Mouse (Mus musculus): Measurements from ENCODE around the gene Nvl. TPM values are rescaled to one million over a fixed set of nuclear protein-coding genes. Genes with fewer than 3 reads are reported as not detected.
A peak's percentile ranks its signal among the peaks of the same experiment; 100 is the strongest.

Gene Nvl
- 2.5 and 4.2 TPM in 2 replicates for polyA plus RNA-seq (2012; ENCODE audit: insufficient read depth, low replicate concordance)

GRCm38 (mm10) chr1:181143950-181144836 is at the start of gene Nvl, which contains the start of gene Cnih4:
Gene Nvl (minus strand): TSS chr1:181144204.
Gene Cnih4 (plus strand): TSS chr1:181144693.
- H3K4me1 ChIP-seq, result peaks cover 37% of the 10 kb centered on the region
- TF ChIP-seq GATA1 (IDR thresholded peaks at IDR 0.05; ENCODE audit: borderline replicate concordance, low read length) (no peak), FLI1 (IDR thresholded peaks at IDR 0.05; ENCODE audit: low read length) (peak; percentile 98)

GRCm38 (mm10) chr1:181188925-181189324 is 44.9 kb upstream of the Nvl start:
- Histone ChIP-seq H3K4me1 (peaks cover 30% of the 10 kb centered on the region), H3K27me3 (replicated peaks) (no peaks in the 10 kb centered on the region), H3K4me3 (replicated peaks) (peak overlapping the region; percentile 42), H3K36me3 (replicated peaks; ENCODE audit: low read length) (peaks cover 96% of the 10 kb centered on the region), H3K9me3 (no peaks in the 10 kb centered on the region)
- TF ChIP-seq FLI1 (IDR thresholded peaks at IDR 0.05; ENCODE audit: low read length), result no peak
- TF ChIP-seq GATA1 (IDR thresholded peaks at IDR 0.05; ENCODE audit: borderline replicate concordance, low read length), result no peak

More at GRCm38 (mm10) chr1:181143950-181144836, at the start of gene Nvl, which contains the start of gene Cnih4:
- H3K27me3 ChIP-seq (replicated peaks), result no peaks in the 10 kb centered on the region
- peak within 1 kb of the TSS; percentile 96 for H3K4me3 ChIP-seq (replicated peaks)
- H3K9me3 ChIP-seq, result no peaks in the 10 kb centered on the region
- H3K36me3 ChIP-seq (replicated peaks; ENCODE audit: low read length), result peaks cover 32% of the 10 kb centered on the region

DNA sequence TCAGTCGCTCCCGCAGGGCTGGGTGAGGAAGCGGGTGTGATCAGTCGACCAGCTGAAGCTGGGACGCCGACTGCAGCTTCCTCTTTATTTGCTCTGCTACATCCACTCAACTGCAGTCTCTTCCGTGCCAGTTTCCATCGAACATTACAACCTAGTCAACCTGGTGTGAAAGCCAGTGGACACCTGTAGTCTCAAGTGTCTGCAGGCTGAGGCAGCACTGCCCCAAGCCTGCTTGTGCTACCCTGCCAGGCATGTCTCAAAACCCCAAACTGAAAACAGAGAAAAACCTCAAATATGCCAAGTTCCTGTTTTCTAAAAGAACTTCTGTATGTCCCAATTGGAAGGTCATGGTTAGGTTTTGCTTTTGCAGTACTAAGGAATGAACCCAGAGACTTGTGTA is 26.2 kb upstream of the Nvl start:
- Histone ChIP-seq H3K4me1 (peaks cover 24% of the 10 kb centered on the region), H3K9me3 (no peaks in the 10 kb centered on the region), H3K4me3 (replicated peaks) (peak overlapping the region; percentile 85), H3K36me3 (replicated peaks; ENCODE audit: low read length) (peaks cover 75% of the 10 kb centered on the region), H3K27me3 (replicated peaks) (no peaks in the 10 kb centered on the region)
- no peak for TF ChIP-seq FLI1 (IDR thresholded peaks at IDR 0.05; ENCODE audit: low read length)
- TF ChIP-seq GATA1 (IDR thresholded peaks at IDR 0.05; ENCODE audit: borderline replicate concordance, low read length), result no peak

DNA sequence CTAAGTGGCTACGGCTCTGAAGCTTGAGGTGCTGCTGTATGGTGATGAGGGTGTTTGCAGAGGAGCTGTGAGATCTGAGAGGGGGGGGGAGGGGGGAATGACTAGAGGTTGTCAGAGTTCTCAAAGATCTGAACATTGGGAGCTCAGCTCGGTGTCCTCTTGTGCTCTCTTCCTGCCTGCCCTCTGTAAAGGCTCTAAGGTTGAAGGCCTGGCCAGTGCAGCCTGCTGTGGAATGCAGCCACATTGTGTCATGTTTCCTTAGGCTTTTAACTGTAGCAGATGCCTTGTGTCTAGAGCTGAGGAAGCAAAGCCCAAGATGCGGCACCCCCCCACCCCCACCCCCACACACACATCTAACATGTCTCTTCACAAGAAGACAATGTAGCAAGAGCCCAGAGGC is 24.4 kb upstream of the Nvl start:
- Histone ChIP-seq H3K4me1 (peaks cover 24% of the 10 kb centered on the region), H3K9me3 (no peaks in the 10 kb centered on the region), H3K27me3 (replicated peaks) (no peaks in the 10 kb centered on the region), H3K4me3 (replicated peaks) (no peak overlapping the region), H3K36me3 (replicated peaks; ENCODE audit: low read length) (peaks cover 76% of the 10 kb centered on the region)
- TF ChIP-seq GATA1 (IDR thresholded peaks at IDR 0.05; ENCODE audit: borderline replicate concordance, low read length) (no peak), FLI1 (IDR thresholded peaks at IDR 0.05; ENCODE audit: low read length) (no peak)

- TF ChIP-seq FLI1 (IDR thresholded peaks at IDR 0.05; ENCODE audit: low read length) (no peak), GATA1 (IDR thresholded peaks at IDR 0.05; ENCODE audit: borderline replicate concordance, low read length) (no peak)
- H3K4me1 ChIP-seq, result peaks cover 24% of the 10 kb centered on the region
- no peaks in the 10 kb centered on the region for H3K9me3 ChIP-seq
- H3K27me3 ChIP-seq (replicated peaks), result no peaks in the 10 kb centered on the region
- peaks cover 78% of the 10 kb centered on the region for H3K36me3 ChIP-seq (replicated peaks; ENCODE audit: low read length)
- no peak overlapping the region for H3K4me3 ChIP-seq (replicated peaks)
Measured at GRCm38 (mm10) chr1:181167816-181168215, 23.8 kb upstream of the Nvl start.

GRCm38 (mm10) chr1:181151541-181151940 is 7.5 kb upstream of the Nvl start:
- Histone ChIP-seq H3K27me3 (replicated peaks) (no peaks in the 10 kb centered on the region), H3K4me1 (peaks cover 50% of the 10 kb centered on the region), H3K9me3 (no peaks in the 10 kb centered on the region), H3K36me3 (replicated peaks; ENCODE audit: low read length) (peaks cover 30% of the 10 kb centered on the region), H3K4me3 (replicated peaks) (peak overlapping the region; percentile 94)
- TF ChIP-seq GATA1 (IDR thresholded peaks at IDR 0.05; ENCODE audit: borderline replicate concordance, low read length) (no peak), FLI1 (IDR thresholded peaks at IDR 0.05; ENCODE audit: low read length) (no peak)

DNA sequence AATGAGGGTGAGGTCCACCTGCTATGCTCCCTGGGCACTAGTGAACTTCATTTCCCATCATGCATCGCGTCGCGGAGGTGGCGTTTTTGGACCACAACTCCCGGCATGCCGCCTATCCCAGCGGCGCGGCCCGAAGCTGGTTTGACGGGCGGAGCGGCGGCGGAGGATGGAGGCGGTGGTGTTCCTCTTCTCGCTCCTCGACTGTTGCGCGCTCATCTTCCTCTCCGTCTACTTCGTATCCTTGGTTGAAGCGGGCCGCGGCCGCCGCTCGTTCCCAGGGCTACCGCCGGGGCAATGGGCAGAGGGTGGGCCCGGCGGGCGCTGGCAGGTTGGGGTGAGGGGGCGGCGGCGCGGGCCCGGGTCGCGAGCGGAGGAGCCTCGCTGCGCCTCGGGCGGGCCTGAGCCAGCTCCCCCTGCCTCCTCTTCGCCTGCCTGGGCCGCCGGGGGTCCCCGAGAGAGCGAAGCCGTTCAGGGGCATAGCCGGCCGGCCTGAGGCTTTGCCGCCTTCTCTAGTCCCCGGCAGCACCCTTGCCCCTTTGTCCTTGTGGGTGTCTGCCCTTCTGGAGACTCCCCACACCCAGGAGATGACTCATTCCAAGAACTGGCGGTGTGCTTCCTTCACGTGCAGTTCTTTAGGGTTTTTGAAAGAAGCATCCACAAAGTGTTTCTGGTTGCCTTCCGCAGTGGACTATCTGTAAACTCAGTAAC is 7.0 kb upstream of the Nvl start:
- no peaks in the 10 kb centered on the region for H3K9me3 ChIP-seq
- no peak for TF ChIP-seq GATA1 (IDR thresholded peaks at IDR 0.05; ENCODE audit: borderline replicate concordance, low read length)
- no peak for TF ChIP-seq FLI1 (IDR thresholded peaks at IDR 0.05; ENCODE audit: low read length)
- H3K4me1 ChIP-seq, result peaks cover 55% of the 10 kb centered on the region
- no peaks in the 10 kb centered on the region for H3K27me3 ChIP-seq (replicated peaks)
- H3K36me3 ChIP-seq (replicated peaks; ENCODE audit: low read length), result peaks cover 25% of the 10 kb centered on the region
- peak overlapping the region; percentile 94 for H3K4me3 ChIP-seq (replicated peaks)

- Histone ChIP-seq H3K36me3 (replicated peaks; ENCODE audit: low read length) (peaks cover 21% of the 10 kb centered on the region), H3K27me3 (replicated peaks) (no peaks in the 10 kb centered on the region), H3K4me3 (replicated peaks) (peak overlapping the region; percentile 94), H3K9me3 (no peaks in the 10 kb centered on the region), H3K4me1 (peaks cover 61% of the 10 kb centered on the region)
- TF ChIP-seq GATA1 (IDR thresholded peaks at IDR 0.05; ENCODE audit: borderline replicate concordance, low read length), result no peak
- no peak for TF ChIP-seq FLI1 (IDR thresholded peaks at IDR 0.05; ENCODE audit: low read length)
Measured at GRCm38 (mm10) chr1:181150431-181150826, 6.4 kb upstream of the Nvl start.

- H3K36me3 ChIP-seq (replicated peaks; ENCODE audit: low read length), result peaks cover 11% of the 10 kb centered on the region
- H3K4me3 ChIP-seq (replicated peaks), result no peak overlapping the region
- H3K27me3 ChIP-seq (replicated peaks), result no peaks in the 10 kb centered on the region
- TF ChIP-seq GATA1 (IDR thresholded peaks at IDR 0.05; ENCODE audit: borderline replicate concordance, low read length), result no peak
- peaks cover 59% of the 10 kb centered on the region for H3K4me1 ChIP-seq
- H3K9me3 ChIP-seq, result no peaks in the 10 kb centered on the region
Measured at GRCm38 (mm10) chr1:181149373-181150017, 5.5 kb upstream of the Nvl start.
